Mouse (Mus musculus) cerebellum, adult 11-12 months (tissue): ENCODE measurements around the gene Mpo.
A peak's percentile ranks its signal among the peaks of the same experiment; 100 is the strongest.

Experiments
- DNase-seq: peaks from one replicate; pipeline ENCODE4 v3.0.0; 2022

Gene Mpo

GRCm38 (mm10) chr11:87758161-87758911 is 35.0 kb upstream of the Mpo start:
- no peak for DNase-seq

GRCm38 (mm10) chr11:87758957-87759608 is 34.3 kb upstream of the Mpo start:
- no peak for DNase-seq

GRCm38 (mm10) chr11:87759609-87760005 is 33.8 kb upstream of the Mpo start:
- DNase-seq = no peak

- peak; percentile 76 for DNase-seq
Observed at GRCm38 (mm10) chr11:87760301-87761081, 32.9 kb upstream of the Mpo start, which contains the start of gene Tspoap1. Gene Tspoap1, plus strand, starts transcription at chr11:87760541.

- peak; percentile 61 for DNase-seq
Observed at GRCm38 (mm10) chr11:87761181-87761721, 32.1 kb upstream of the Mpo start.

- DNase-seq = peak; percentile 34
Observed at GRCm38 (mm10) chr11:87761806-87762701, 31.3 kb upstream of the Mpo start.

GRCm38 (mm10) chr11:87762702-87763385 is 30.5 kb upstream of the Mpo start:
- DNase-seq = peak; percentile 64

GRCm38 (mm10) chr11:87763511-87763987 is 29.8 kb upstream of the Mpo start:
- DNase-seq = peak; percentile 87

GRCm38 (mm10) chr11:87763988-87764876 is 29.1 kb upstream of the Mpo start:
- DNase-seq = peak; percentile 84

- no peak for DNase-seq
Observed at GRCm38 (mm10) chr11:87768745-87769144, 24.6 kb upstream of the Mpo start.

GRCm38 (mm10) chr11:87770989-87771388 is 22.4 kb upstream of the Mpo start:
- peak; percentile 53 for DNase-seq

- no peak for DNase-seq
Observed at GRCm38 (mm10) chr11:87772354-87772753, 21.0 kb upstream of the Mpo start.

- DNase-seq = peak; percentile 93
Observed at GRCm38 (mm10) chr11:87778100-87778765, 15.1 kb upstream of the Mpo start.

GRCm38 (mm10) chr11:87778915-87779314 is 14.5 kb upstream of the Mpo start:
- DNase-seq = no peak

- DNase-seq = no peak
Observed at GRCm38 (mm10) chr11:87779392-87779791, 14.0 kb upstream of the Mpo start.

- DNase-seq = peak; percentile 39
Observed at GRCm38 (mm10) chr11:87780130-87780529, 13.3 kb upstream of the Mpo start.

GRCm38 (mm10) chr11:87790088-87790487 is 3.3 kb upstream of the Mpo start:
- no peak for DNase-seq

GRCm38 (mm10) chr11:87801711-87802275 is 8.4 kb downstream of the Mpo start:
- no peak for DNase-seq

GRCm38 (mm10) chr11:87802621-87803020 is 9.2 kb downstream of the Mpo start:
- no peak for DNase-seq
